Mouse (Mus musculus): ENCODE data around the gene Hoxa11. TPM values are rescaled to one million over a fixed set of nuclear protein-coding genes. Genes with fewer than 3 reads are reported as not detected.

Hoxa11 gene
- polyA plus RNA-seq, 1 experiment = not detected

- Histone ChIP-seq H3K36me3 (ENCODE audit: control insufficient read depth, insufficient read depth, low read length, poor library complexity, severe bottlenecking) (no peaks in the 10 kb centered on the region), H3K9ac (ENCODE audit: low read depth, poor library complexity, severe bottlenecking) (no peak overlapping the region), H3K4me3 (ENCODE audit: low read depth, low read length) (no peak overlapping the region), H3K9me3 (replicated peaks; ENCODE audit: control insufficient read depth, insufficient read depth, low read length, poor library complexity, severe bottlenecking) (no peaks in the 10 kb centered on the region), H3K4me1 (ENCODE audit: control insufficient read depth, insufficient read depth, low read length) (no peaks in the 10 kb centered on the region), H3K27me3 (ENCODE audit: control insufficient read depth, insufficient read depth, low read length, poor library complexity, severe bottlenecking) (peaks cover 58% of the 10 kb centered on the region), H3K27ac (ENCODE audit: insufficient read depth, low read length) (no peak overlapping the region)
- TF ChIP-seq POLR2A (IDR thresholded peaks at IDR 0.05; ENCODE audit: insufficient read depth, low read length) (no peak), CTCF (IDR thresholded peaks at IDR 0.05; ENCODE audit: low read depth, low read length) (no peak)
Observed at GRCm38 (mm10) chr6:52220003-52220864, 25.4 kb downstream of the Hoxa11 start.

DNA sequence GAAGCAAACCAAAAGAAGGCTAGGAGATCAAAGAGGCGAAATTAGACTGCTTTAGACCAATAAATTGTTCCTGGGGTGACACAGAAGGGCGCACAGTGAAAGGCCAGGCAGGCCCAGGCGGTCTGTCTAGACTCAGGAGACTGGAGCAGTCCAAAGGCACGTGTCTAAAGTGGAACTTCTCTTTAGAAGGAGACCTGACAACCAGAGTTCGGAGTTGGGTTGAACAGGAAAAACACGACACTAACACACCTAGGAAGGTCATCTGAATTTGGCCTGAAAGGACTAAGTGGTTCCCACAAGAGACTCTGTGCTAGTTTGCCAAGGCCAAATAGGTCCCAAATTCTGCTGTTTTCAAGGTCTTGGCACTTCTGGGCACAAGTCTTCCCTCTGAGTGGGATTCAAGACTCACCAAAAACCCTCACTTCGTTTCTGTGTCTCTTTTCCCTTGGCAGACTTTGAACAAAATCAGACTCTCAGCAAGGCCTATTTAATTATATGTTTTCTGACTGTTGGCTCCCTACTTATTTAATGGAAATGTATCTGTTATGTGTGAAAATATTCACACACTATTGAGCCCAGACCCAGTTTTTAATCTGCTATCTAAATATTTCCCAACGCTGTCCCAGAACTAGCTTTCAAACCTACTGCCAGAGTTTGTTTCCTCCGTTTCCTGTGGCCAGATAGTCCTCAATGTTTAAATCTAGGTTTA lies 26.2 kb downstream of the Hoxa11 start:
- Histone ChIP-seq H3K4me1 (ENCODE audit: control insufficient read depth, insufficient read depth, low read length) (no peaks in the 10 kb centered on the region), H3K27ac (ENCODE audit: insufficient read depth, low read length) (no peak overlapping the region), H3K27me3 (ENCODE audit: control insufficient read depth, insufficient read depth, low read length, poor library complexity, severe bottlenecking) (peaks cover 58% of the 10 kb centered on the region)

DNA sequence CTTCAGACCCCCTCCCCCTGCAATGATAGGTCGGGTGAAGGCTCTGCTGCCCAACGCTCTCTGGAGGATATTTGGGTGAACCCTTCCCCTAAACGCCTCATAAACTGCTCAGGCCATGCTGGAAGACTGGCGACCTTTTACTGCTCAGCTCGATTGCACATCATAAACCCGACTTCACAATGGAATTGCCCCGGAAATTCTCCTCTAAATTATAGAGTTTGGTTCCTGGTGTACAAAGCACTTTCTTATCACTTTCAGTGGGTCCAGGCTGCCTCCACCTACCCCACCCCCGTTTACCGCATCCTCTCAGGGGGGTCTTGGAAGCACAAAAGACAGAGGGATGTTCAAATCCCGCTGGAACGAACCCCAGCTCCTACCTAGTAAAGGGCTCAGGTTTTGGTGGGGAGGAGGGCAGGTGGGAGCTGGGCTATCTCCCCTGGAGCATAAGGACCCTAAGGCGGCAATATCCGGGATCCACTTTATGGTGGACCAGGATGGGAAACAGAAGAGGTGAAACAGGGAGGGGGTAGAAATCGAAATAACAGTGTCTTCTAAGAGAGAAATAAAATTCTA lies 26.9 kb downstream of the Hoxa11 start:
- no peak overlapping the region for H3K4me3 ChIP-seq (ENCODE audit: low read depth, low read length)
- no peak overlapping the region for H3K27ac ChIP-seq (ENCODE audit: insufficient read depth, low read length)

More for the DNA sequence above, 26.2 kb downstream of the Hoxa11 start:
- TF ChIP-seq EP300 (IDR thresholded peaks at IDR 0.05; ENCODE audit: insufficient read depth, low read depth, low read length) (no peak), CTCF (IDR thresholded peaks at IDR 0.05; ENCODE audit: low read depth, low read length) (no peak), POLR2A (IDR thresholded peaks at IDR 0.05; ENCODE audit: insufficient read depth, low read length) (no peak)
- H3K9me3 ChIP-seq (replicated peaks; ENCODE audit: control insufficient read depth, insufficient read depth, low read length, poor library complexity, severe bottlenecking) = no peaks in the 10 kb centered on the region
- H3K36me3 ChIP-seq (ENCODE audit: control insufficient read depth, insufficient read depth, low read length, poor library complexity, severe bottlenecking) = no peaks in the 10 kb centered on the region
- no peak overlapping the region for H3K4me3 ChIP-seq (ENCODE audit: low read depth, low read length)
- no peak overlapping the region for H3K9ac ChIP-seq (ENCODE audit: low read depth, poor library complexity, severe bottlenecking)

GRCm38 (mm10) chr6:52217895-52218642 lies 27.5 kb downstream of the Hoxa11 start:
- Histone ChIP-seq H3K27me3 (ENCODE audit: control insufficient read depth, insufficient read depth, low read length, poor library complexity, severe bottlenecking) (peaks cover 59% of the 10 kb centered on the region), H3K4me3 (ENCODE audit: low read depth, low read length) (peak overlapping the region; percentile 28), H3K9me3 (replicated peaks; ENCODE audit: control insufficient read depth, insufficient read depth, low read length, poor library complexity, severe bottlenecking) (no peaks in the 10 kb centered on the region), H3K9ac (ENCODE audit: low read depth, poor library complexity, severe bottlenecking) (peak overlapping the region; percentile 34; the same call in 1 of the 2 replicates), H3K27ac (ENCODE audit: insufficient read depth, low read length) (no peak overlapping the region), H3K4me1 (ENCODE audit: control insufficient read depth, insufficient read depth, low read length) (no peaks in the 10 kb centered on the region), H3K36me3 (ENCODE audit: control insufficient read depth, insufficient read depth, low read length, poor library complexity, severe bottlenecking) (no peaks in the 10 kb centered on the region)
- TF ChIP-seq POLR2A (IDR thresholded peaks at IDR 0.05; ENCODE audit: insufficient read depth, low read length) (no peak), CTCF (IDR thresholded peaks at IDR 0.05; ENCODE audit: low read depth, low read length) (no peak), EP300 (IDR thresholded peaks at IDR 0.05; ENCODE audit: insufficient read depth, low read depth, low read length) (no peak)

More for the DNA sequence above, 26.9 kb downstream of the Hoxa11 start:
- H3K9me3 ChIP-seq (replicated peaks; ENCODE audit: control insufficient read depth, insufficient read depth, low read length, poor library complexity, severe bottlenecking) = no peaks in the 10 kb centered on the region
- H3K36me3 ChIP-seq (ENCODE audit: control insufficient read depth, insufficient read depth, low read length, poor library complexity, severe bottlenecking) = no peaks in the 10 kb centered on the region
- peaks cover 53% of the 10 kb centered on the region for H3K27me3 ChIP-seq (ENCODE audit: control insufficient read depth, insufficient read depth, low read length, poor library complexity, severe bottlenecking)
- TF ChIP-seq EP300 (IDR thresholded peaks at IDR 0.05; ENCODE audit: insufficient read depth, low read depth, low read length) = no peak
- no peak for TF ChIP-seq CTCF (IDR thresholded peaks at IDR 0.05; ENCODE audit: low read depth, low read length)
- no peak for TF ChIP-seq POLR2A (IDR thresholded peaks at IDR 0.05; ENCODE audit: insufficient read depth, low read length)
- H3K9ac ChIP-seq (ENCODE audit: low read depth, poor library complexity, severe bottlenecking) = no peak overlapping the region
- H3K4me1 ChIP-seq (ENCODE audit: control insufficient read depth, insufficient read depth, low read length) = no peaks in the 10 kb centered on the region

DNA sequence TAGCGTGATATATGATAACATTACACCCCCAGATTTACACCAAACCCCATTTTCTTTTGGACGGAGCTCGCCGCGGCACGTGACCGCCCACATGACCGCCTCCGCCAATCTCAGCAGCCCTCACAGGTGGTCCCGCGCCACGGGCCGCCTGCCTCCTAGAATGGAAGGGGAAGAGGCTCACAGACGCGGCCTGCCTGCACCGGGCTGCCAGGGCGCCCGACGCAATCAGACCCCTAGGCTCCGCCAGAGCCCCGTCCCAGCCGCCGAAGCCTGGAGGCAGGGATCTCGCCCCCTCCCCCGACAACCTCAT lies 28.2 kb downstream of the Hoxa11 start:
- peaks cover 58% of the 10 kb centered on the region for H3K27me3 ChIP-seq (ENCODE audit: control insufficient read depth, insufficient read depth, low read length, poor library complexity, severe bottlenecking)
- H3K9ac ChIP-seq (ENCODE audit: low read depth, poor library complexity, severe bottlenecking) = peak overlapping the region; percentile 50; the same call in 1 of the 2 replicates
- TF ChIP-seq CTCF (IDR thresholded peaks at IDR 0.05; ENCODE audit: low read depth, low read length) (no peak), POLR2A (IDR thresholded peaks at IDR 0.05; ENCODE audit: insufficient read depth, low read length) (no peak), EP300 (IDR thresholded peaks at IDR 0.05; ENCODE audit: insufficient read depth, low read depth, low read length) (no peak)
- no peak overlapping the region for H3K27ac ChIP-seq (ENCODE audit: insufficient read depth, low read length)
- H3K36me3 ChIP-seq (ENCODE audit: control insufficient read depth, insufficient read depth, low read length, poor library complexity, severe bottlenecking) = no peaks in the 10 kb centered on the region
- peak overlapping the region; percentile 28 for H3K4me3 ChIP-seq (ENCODE audit: low read depth, low read length)
- H3K4me1 ChIP-seq (ENCODE audit: control insufficient read depth, insufficient read depth, low read length) = no peaks in the 10 kb centered on the region
- H3K9me3 ChIP-seq (replicated peaks; ENCODE audit: control insufficient read depth, insufficient read depth, low read length, poor library complexity, severe bottlenecking) = no peaks in the 10 kb centered on the region

Measured in ES-Bruce4 (cell line).